Mouse (Mus musculus) spleen, postnatal 10 days (tissue): ENCODE measurements around the gene Umod.

Source experiments
- DNase-seq, 2 experiments: peaks; one replicate each; pipeline ENCODE4 v3.0.0; 2021 to 2022; ENCODE audit warnings: low spot score in 2 of 2

Gene Umod

GRCm38 (mm10) chr7:119441938-119442337, 37.1 kb downstream of the Umod start:
- no peak for DNase-seq

- DNase-seq = no peak
Measured at GRCm38 (mm10) chr7:119427180-119427616, 51.9 kb downstream of the Umod start.

- no peak for DNase-seq
Measured at GRCm38 (mm10) chr7:119420730-119421129, 58.4 kb downstream of the Umod start.

GRCm38 (mm10) chr7:119418523-119418922, 60.6 kb downstream of the Umod start:
- no peak for DNase-seq
